Mouse (Mus musculus): ENCODE data around the gene Kcnq5. TPM values are rescaled to one million over a fixed set of nuclear protein-coding genes. Genes with fewer than 3 reads are reported as not detected.
"Not testable (repeated sequence)": the region's sequence is repeated elsewhere in the genome, so short reads cannot be mapped to it uniquely, and the experiment has no call there.

Kcnq5 gene
- polyA plus RNA-seq, 1 experiment from 2014 or later = 7.2 TPM

- Histone ChIP-seq H3K4me1 (no peaks in the 10 kb centered on the region), H3K27ac (no peak overlapping the region), H3K27me3 (ENCODE audit: insufficient read depth, poor library complexity, severe bottlenecking) (no peaks in the 10 kb centered on the region), H3K9me3 (no peaks in the 10 kb centered on the region), H3K4me3 (no peak overlapping the region), H3K36me3 (no peaks in the 10 kb centered on the region)
- no peak for DNase-seq (ENCODE audit: low spot score)
- 82% methylated on average over 4 of the region's 4 CpGs for WGBS
Observed at GRCm38 (mm10) chr1:21600606-21601005, 361.1 kb downstream of the Kcnq5 start.

- H3K4me1 ChIP-seq = no peaks in the 10 kb centered on the region
- 77% methylated on average over 4 of the region's 4 CpGs for WGBS
- H3K36me3 ChIP-seq = no peaks in the 10 kb centered on the region
- no peak for DNase-seq (ENCODE audit: low spot score)
- no peak overlapping the region for H3K4me3 ChIP-seq
- no peaks in the 10 kb centered on the region for H3K27me3 ChIP-seq (ENCODE audit: insufficient read depth, poor library complexity, severe bottlenecking)
- no peak overlapping the region for H3K27ac ChIP-seq
- H3K9me3 ChIP-seq = no peaks in the 10 kb centered on the region
Observed at GRCm38 (mm10) chr1:21593872-21594271, 367.9 kb downstream of the Kcnq5 start.

- H3K4me1 ChIP-seq; H3K9me3 ChIP-seq; DNase-seq (ENCODE audit: low spot score); H3K4me3 ChIP-seq; H3K27ac ChIP-seq; H3K27me3 ChIP-seq (ENCODE audit: insufficient read depth, poor library complexity, severe bottlenecking); H3K36me3 ChIP-seq: not testable (repeated sequence)
- 88% methylated on average over 2 of the region's 2 CpGs for WGBS
Observed at GRCm38 (mm10) chr1:21567397-21567796, 394.3 kb downstream of the Kcnq5 start.

GRCm38 (mm10) chr1:21554630-21555029, 407.1 kb downstream of the Kcnq5 start:
- H3K4me1 ChIP-seq = peaks cover 5% of the 10 kb centered on the region; the same call in 1 of the 2 replicates
- no peak overlapping the region for H3K27ac ChIP-seq
- DNase-seq (ENCODE audit: low spot score) = no peak
- no peak overlapping the region for H3K4me3 ChIP-seq
- no peaks in the 10 kb centered on the region for H3K36me3 ChIP-seq
- H3K9me3 ChIP-seq = no peaks in the 10 kb centered on the region
- WGBS = 72% methylated on average over 6 of the region's 6 CpGs
- no peaks in the 10 kb centered on the region for H3K27me3 ChIP-seq (ENCODE audit: insufficient read depth, poor library complexity, severe bottlenecking)

- WGBS = 90% methylated on average over 2 of the region's 2 CpGs
- no peak overlapping the region for H3K27ac ChIP-seq
- DNase-seq (ENCODE audit: low spot score) = no peak
Observed at GRCm38 (mm10) chr1:21552715-21553114, 409.0 kb downstream of the Kcnq5 start.

GRCm38 (mm10) chr1:21543909-21544308, 417.8 kb downstream of the Kcnq5 start:
- no peaks in the 10 kb centered on the region for H3K9me3 ChIP-seq
- no peak for DNase-seq (ENCODE audit: low spot score)
- no peaks in the 10 kb centered on the region for H3K36me3 ChIP-seq
- H3K27ac ChIP-seq = no peak overlapping the region
- no peaks in the 10 kb centered on the region for H3K4me1 ChIP-seq
- no peak overlapping the region for H3K4me3 ChIP-seq
- H3K27me3 ChIP-seq (ENCODE audit: insufficient read depth, poor library complexity, severe bottlenecking) = no peaks in the 10 kb centered on the region

More at GRCm38 (mm10) chr1:21552715-21553114, 409.0 kb downstream of the Kcnq5 start:
- H3K9me3 ChIP-seq = no peaks in the 10 kb centered on the region
- peaks cover 5% of the 10 kb centered on the region; the same call in 1 of the 2 replicates for H3K4me1 ChIP-seq
- no peaks in the 10 kb centered on the region for H3K36me3 ChIP-seq
- no peak overlapping the region for H3K4me3 ChIP-seq
- no peaks in the 10 kb centered on the region for H3K27me3 ChIP-seq (ENCODE audit: insufficient read depth, poor library complexity, severe bottlenecking)

GRCm38 (mm10) chr1:21539486-21539885, 422.3 kb downstream of the Kcnq5 start:
- Histone ChIP-seq H3K36me3 (no peaks in the 10 kb centered on the region), H3K27me3 (ENCODE audit: insufficient read depth, poor library complexity, severe bottlenecking) (no peaks in the 10 kb centered on the region), H3K9me3 (no peaks in the 10 kb centered on the region), H3K4me1 (peaks cover 6% of the 10 kb centered on the region; the same call in 1 of the 2 replicates), H3K4me3 (no peak overlapping the region), H3K27ac (no peak overlapping the region)
- no peak for DNase-seq (ENCODE audit: low spot score)
- 74% methylated on average over 2 of the region's 2 CpGs for WGBS

GRCm38 (mm10) chr1:21530823-21531222, 430.9 kb downstream of the Kcnq5 start:
- Histone ChIP-seq H3K27ac (peak overlapping the region; percentile 62; the same call in 1 of the 2 replicates), H3K27me3 (ENCODE audit: insufficient read depth, poor library complexity, severe bottlenecking) (no peaks in the 10 kb centered on the region), H3K4me1 (peaks cover 12% of the 10 kb centered on the region; the same call in 1 of the 2 replicates), H3K4me3 (no peak overlapping the region), H3K36me3 (no peaks in the 10 kb centered on the region), H3K9me3 (no peaks in the 10 kb centered on the region)
- DNase-seq (ENCODE audit: low spot score) = no peak
- 61% methylated on average over 1 of the region's 1 CpGs for WGBS

- Histone ChIP-seq H3K27me3 (ENCODE audit: insufficient read depth, poor library complexity, severe bottlenecking) (no peaks in the 10 kb centered on the region), H3K36me3 (no peaks in the 10 kb centered on the region), H3K4me1 (no peaks in the 10 kb centered on the region), H3K27ac (no peak overlapping the region), H3K9me3 (no peaks in the 10 kb centered on the region), H3K4me3 (no peak overlapping the region)
- no peak for DNase-seq (ENCODE audit: low spot score)
- WGBS = 79% methylated on average over 10 of the region's 10 CpGs
Observed at GRCm38 (mm10) chr1:21521995-21522394, 439.7 kb downstream of the Kcnq5 start.

GRCm38 (mm10) chr1:21521475-21521874, 440.3 kb downstream of the Kcnq5 start:
- DNase-seq (ENCODE audit: low spot score) = no peak
- Histone ChIP-seq H3K27ac (no peak overlapping the region), H3K4me3 (no peak overlapping the region), H3K9me3 (no peaks in the 10 kb centered on the region), H3K4me1 (no peaks in the 10 kb centered on the region), H3K27me3 (ENCODE audit: insufficient read depth, poor library complexity, severe bottlenecking) (no peaks in the 10 kb centered on the region), H3K36me3 (no peaks in the 10 kb centered on the region)
- WGBS = 86% methylated on average over 8 of the region's 8 CpGs

GRCm38 (mm10) chr1:21520116-21520645, 441.6 kb downstream of the Kcnq5 start:
- H3K4me1 ChIP-seq = no peaks in the 10 kb centered on the region
- 83% methylated on average over 10 of the region's 10 CpGs for WGBS
- no peaks in the 10 kb centered on the region for H3K36me3 ChIP-seq
- no peak for DNase-seq (ENCODE audit: low spot score)
- H3K9me3 ChIP-seq = no peaks in the 10 kb centered on the region
- no peak overlapping the region for H3K27ac ChIP-seq
- no peak overlapping the region for H3K4me3 ChIP-seq
- H3K27me3 ChIP-seq (ENCODE audit: insufficient read depth, poor library complexity, severe bottlenecking) = no peaks in the 10 kb centered on the region

GRCm38 (mm10) chr1:21506665-21507064, 455.1 kb downstream of the Kcnq5 start:
- DNase-seq (ENCODE audit: low spot score) = no peak
- Histone ChIP-seq H3K4me1 (no peaks in the 10 kb centered on the region), H3K36me3 (no peaks in the 10 kb centered on the region), H3K27me3 (ENCODE audit: insufficient read depth, poor library complexity, severe bottlenecking) (no peaks in the 10 kb centered on the region), H3K9me3 (no peaks in the 10 kb centered on the region), H3K4me3 (no peak overlapping the region), H3K27ac (no peak overlapping the region)
- WGBS = 83% methylated on average over 7 of the region's 7 CpGs

GRCm38 (mm10) chr1:21499815-21500534, 461.8 kb downstream of the Kcnq5 start:
- H3K9me3 ChIP-seq = no peaks in the 10 kb centered on the region
- H3K36me3 ChIP-seq = no peaks in the 10 kb centered on the region
- no peaks in the 10 kb centered on the region for H3K27me3 ChIP-seq (ENCODE audit: insufficient read depth, poor library complexity, severe bottlenecking)
- no peak for DNase-seq (ENCODE audit: low spot score)
- no peak overlapping the region for H3K4me3 ChIP-seq
- H3K27ac ChIP-seq = no peak overlapping the region
- no peaks in the 10 kb centered on the region for H3K4me1 ChIP-seq
- 47% methylated on average over 10 of the region's 10 CpGs for WGBS
